ENCODE assay signal across 22 mouse cellular contexts in genomic region chr14:104731319-104731995, GRCm38 (mm10).
DNase-seq lines count a peak whose midpoint lies in the region; ATAC-seq and TF ChIP-seq lines count a peak whose summit lies in the region.
"Had no signal": no experiment of that assay in that cellular context is flagged by ENCODE, and none has a peak within 500 bp of the region (broad histone marks: within the 10 kb centered on the region; RNA-seq: fewer than 3 reads in every experiment).

No protein-coding gene starts in this region.

- no peak for DNase-seq in lung, adult 2 months
- DNase-seq in lung, postnatal 14 days = peak; percentile 3
- no peak for DNase-seq in lung, adult 18-20 months
- DNase-seq in left cerebral cortex, adult 8-10 months (ENCODE audit: low spot score in 2 of 2) = no peak
- DNase-seq: B cell, adult 2 months; cerebellum, adult 18-20 months; cerebellum, adult 9-10 months; cerebellum, postnatal 14 days; gastrocnemius, adult 2 months; gastrocnemius, postnatal 14 days; heart, adult 11 months had no signal

- no peaks in the 10 kb centered on the region for H3K9me3 ChIP-seq in lung, embryonic 15.5 days
- H3K9me3 ChIP-seq in neural tube, embryonic 14.5 days (ENCODE audit: control insufficient read depth, low read length) = no peaks in the 10 kb centered on the region
- H3K9me3 ChIP-seq: forebrain, embryonic 10.5 days; forebrain, embryonic 13.5 days; hindbrain, embryonic 12.5 days; hindbrain, embryonic 15.5 days had no signal

- 40% methylated on average over 3 of the region's 3 CpGs for WGBS in lung, embryonic 15.5 days
- WGBS in lung, adult 2 months = 51% methylated on average over 3 of the region's 3 CpGs
- WGBS in neural tube, embryonic 14.5 days = 63% methylated on average over 3 of the region's 3 CpGs

- H3K9ac ChIP-seq in lung, embryonic 15.5 days = no peak overlapping the region
- no peak overlapping the region for H3K9ac ChIP-seq in neural tube, embryonic 14.5 days (replicated peaks; ENCODE audit: low read depth, low read length)
- H3K9ac ChIP-seq: forebrain, embryonic 13.5 days; hindbrain, embryonic 12.5 days; hindbrain, embryonic 15.5 days had no signal

- ATAC-seq in lung, embryonic 15.5 days (ENCODE audit: borderline replicate concordance, extremely low read depth, low FRiP score, low TSS enrichment) = peak; percentile 52; the same call in 1 of the 2 replicates
- peak; percentile 66 for ATAC-seq in neural tube, embryonic 14.5 days (ENCODE audit: low read depth)
- ATAC-seq: forebrain, embryonic 13.5 days; forebrain, embryonic 16.5 days; Patski had no signal

- H3K4me3 ChIP-seq in lung, embryonic 15.5 days = no peak overlapping the region
- H3K4me3 ChIP-seq in lung, adult 2 months (replicated peaks; ENCODE audit: extremely low read depth, low read depth, low read length) = no peak overlapping the region
- no peak overlapping the region for H3K4me3 ChIP-seq in neural tube, embryonic 14.5 days (ENCODE audit: low read depth, low read length)
- H3K4me3 ChIP-seq: forebrain, embryonic 10.5 days; forebrain, embryonic 13.5 days; gastrocnemius, adult 2 months; hindbrain, embryonic 12.5 days; hindbrain, embryonic 15.5 days had no signal

- no peak for TF ChIP-seq CTCF in lung, adult 2 months (IDR thresholded peaks at IDR 0.05; ENCODE audit: insufficient read depth, low read length)

- no peaks in the 10 kb centered on the region for H3K4me1 ChIP-seq in lung, embryonic 15.5 days
- H3K4me1 ChIP-seq in lung, adult 2 months (ENCODE audit: control insufficient read depth, insufficient read depth, low read length) = no peaks in the 10 kb centered on the region
- H3K4me1 ChIP-seq in neural tube, embryonic 14.5 days (ENCODE audit: control insufficient read depth, insufficient read depth, low read length) = 0 out of 2 replicates have a peak, but pooled peaks cover 4% of the 10 kb centered on the region
- H3K4me1 ChIP-seq: forebrain, embryonic 13.5 days; hindbrain, embryonic 12.5 days; hindbrain, embryonic 15.5 days had no signal

- no peaks in the 10 kb centered on the region for H3K27me3 ChIP-seq in lung, embryonic 15.5 days
- H3K27me3 ChIP-seq in neural tube, embryonic 14.5 days (ENCODE audit: control insufficient read depth, insufficient read depth, low read length) = no peaks in the 10 kb centered on the region
- H3K27me3 ChIP-seq: CH12.LX; forebrain, embryonic 13.5 days; hindbrain, embryonic 12.5 days; hindbrain, embryonic 15.5 days had no signal

- H3K4me2 ChIP-seq in lung, embryonic 15.5 days = no peak overlapping the region
- H3K4me2 ChIP-seq in neural tube, embryonic 14.5 days (ENCODE audit: low read depth, low read length) = no peak overlapping the region
- H3K4me2 ChIP-seq: forebrain, embryonic 13.5 days; heart, embryonic 11.5 days; hindbrain, embryonic 12.5 days; hindbrain, embryonic 15.5 days had no signal

- no peak overlapping the region for H3K27ac ChIP-seq in lung, embryonic 15.5 days
- no peak overlapping the region for H3K27ac ChIP-seq in neural tube, embryonic 14.5 days (ENCODE audit: low read depth, low read length)
- H3K27ac ChIP-seq: forebrain, embryonic 10.5 days; forebrain, embryonic 13.5 days; gastrocnemius, adult 2 months; hindbrain, embryonic 12.5 days; hindbrain, embryonic 15.5 days had no signal

- H3K36me3 ChIP-seq in lung, embryonic 15.5 days = no peaks in the 10 kb centered on the region
- H3K36me3 ChIP-seq in neural tube, embryonic 14.5 days (ENCODE audit: control insufficient read depth, insufficient read depth, low read length) = no peaks in the 10 kb centered on the region
- H3K36me3 ChIP-seq: forebrain, embryonic 10.5 days; G1E; hindbrain, embryonic 12.5 days; hindbrain, embryonic 15.5 days had no signal

- TF ChIP-seq POLR2A in lung, adult 2 months (IDR thresholded peaks at IDR 0.05; ENCODE audit: borderline replicate concordance, extremely low read depth, low read depth, low read length) = no peak
